Mouse (Mus musculus) ES-CJ7 (cell line): ENCODE data around the gene Sypl.

Experiments
- DNase-seq: peaks from one replicate; pipeline ENCODE4 v3.0.0; 2011; ENCODE audit warnings: low read depth, low spot score

Sypl gene

DNA sequence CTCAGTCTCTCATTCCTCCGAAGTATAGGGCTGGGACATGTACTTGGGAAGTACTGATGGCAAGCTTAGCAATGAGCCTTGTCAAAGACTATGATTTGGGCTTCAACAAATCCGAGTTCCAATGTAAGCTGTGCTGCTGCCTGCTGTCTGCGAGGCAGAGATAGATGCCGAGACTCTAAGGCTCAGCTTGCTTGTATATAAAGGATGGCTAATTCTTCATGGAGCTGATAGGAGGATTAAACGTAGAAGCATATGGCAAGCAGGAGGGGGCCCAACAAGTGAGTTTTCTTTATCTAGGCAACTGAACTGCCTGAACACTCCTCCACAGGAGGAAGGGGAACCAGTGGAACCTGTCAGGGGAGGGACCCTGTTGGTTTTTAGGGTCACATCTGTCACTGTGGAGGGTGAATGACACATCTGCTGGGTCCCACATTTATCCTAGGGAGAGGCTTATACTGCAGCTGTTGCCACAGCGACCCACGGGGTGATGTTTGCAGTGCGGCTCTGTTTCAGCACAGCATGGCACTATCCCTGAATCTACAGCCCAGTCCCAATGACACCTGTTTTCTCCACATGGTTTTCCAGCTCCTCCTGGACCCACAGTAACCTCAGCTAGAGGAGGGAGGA is 49.8 kb downstream of the Sypl start:
- no peak for DNase-seq

DNA sequence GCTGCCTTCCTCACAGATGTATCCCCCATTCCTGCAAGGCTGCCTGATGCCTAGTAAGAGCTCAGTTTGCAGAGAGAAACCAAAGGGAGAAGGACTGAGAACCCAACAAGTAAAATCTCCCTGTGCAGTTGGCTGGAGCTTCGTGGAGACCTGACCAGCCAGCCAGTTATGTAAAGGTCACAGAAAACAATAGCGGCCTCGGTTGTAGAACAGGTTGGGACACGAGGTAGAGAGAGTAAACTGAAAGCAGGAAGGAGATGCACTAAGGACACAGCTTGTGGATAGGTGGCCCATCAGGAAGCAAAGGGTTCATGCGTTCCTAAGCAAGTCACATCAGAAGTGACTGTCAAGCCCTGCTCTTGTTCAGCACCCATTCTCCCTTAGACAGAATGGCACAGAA is 52.2 kb downstream of the Sypl start:
- no peak for DNase-seq

DNA sequence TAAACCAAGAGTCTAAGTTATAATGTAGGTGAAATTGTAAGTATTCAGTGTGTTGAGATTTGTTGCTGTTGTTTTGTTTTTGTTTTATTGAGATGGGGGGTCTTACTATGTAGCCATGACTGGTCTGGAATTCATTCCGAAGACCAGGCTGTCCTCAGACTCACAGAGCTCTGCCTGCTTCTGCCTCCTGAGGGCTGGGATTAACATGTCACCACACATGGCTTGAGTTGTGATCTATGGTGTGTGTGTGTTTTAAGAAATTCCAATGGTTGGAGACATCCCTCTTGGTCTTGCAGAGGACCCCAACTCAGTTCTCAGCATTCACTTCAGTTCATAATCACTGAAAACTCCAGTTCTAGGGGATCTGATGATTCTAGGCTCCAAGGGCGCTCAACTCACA is 53.5 kb downstream of the Sypl start:
- no peak for DNase-seq

DNA sequence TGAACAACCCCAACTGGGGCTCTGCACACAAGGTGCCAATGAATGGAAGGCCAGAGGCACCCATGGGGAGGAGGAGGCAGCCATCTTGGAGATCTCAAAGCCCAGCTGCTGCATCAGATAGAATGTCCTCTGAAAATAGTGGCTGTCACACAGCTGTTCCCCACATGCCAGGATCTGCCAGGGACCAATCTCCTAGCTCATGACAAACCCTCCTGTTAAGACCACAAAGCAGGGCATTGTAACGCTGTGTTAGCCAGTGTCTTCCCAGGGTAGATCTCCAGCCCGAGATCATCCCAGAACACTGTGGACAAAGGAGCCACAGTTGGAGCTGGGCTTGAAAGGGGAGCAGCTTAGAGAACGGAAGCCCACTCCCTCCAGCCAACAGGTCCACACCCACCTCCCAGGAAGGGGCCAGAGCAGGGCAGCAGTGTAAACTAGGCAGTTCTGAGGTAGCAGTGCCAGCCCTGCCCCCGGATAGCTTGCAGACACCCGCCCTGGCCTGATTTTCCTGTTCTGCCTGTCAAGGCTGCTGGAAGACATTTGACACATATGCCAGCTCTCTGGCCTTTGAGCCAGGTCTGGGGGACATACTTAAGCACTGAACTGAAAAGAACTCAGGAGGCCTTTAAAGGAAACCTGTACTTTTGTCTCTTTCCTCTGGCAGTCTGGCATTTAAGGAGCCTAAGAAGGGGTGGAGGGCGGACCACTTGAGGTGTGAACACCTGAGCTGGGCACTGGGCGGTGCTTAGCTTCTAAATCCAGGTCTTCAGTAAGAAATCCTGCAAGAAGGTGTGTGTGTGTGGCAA is 54.8 kb downstream of the Sypl start:
- peak; percentile 15 for DNase-seq

DNA sequence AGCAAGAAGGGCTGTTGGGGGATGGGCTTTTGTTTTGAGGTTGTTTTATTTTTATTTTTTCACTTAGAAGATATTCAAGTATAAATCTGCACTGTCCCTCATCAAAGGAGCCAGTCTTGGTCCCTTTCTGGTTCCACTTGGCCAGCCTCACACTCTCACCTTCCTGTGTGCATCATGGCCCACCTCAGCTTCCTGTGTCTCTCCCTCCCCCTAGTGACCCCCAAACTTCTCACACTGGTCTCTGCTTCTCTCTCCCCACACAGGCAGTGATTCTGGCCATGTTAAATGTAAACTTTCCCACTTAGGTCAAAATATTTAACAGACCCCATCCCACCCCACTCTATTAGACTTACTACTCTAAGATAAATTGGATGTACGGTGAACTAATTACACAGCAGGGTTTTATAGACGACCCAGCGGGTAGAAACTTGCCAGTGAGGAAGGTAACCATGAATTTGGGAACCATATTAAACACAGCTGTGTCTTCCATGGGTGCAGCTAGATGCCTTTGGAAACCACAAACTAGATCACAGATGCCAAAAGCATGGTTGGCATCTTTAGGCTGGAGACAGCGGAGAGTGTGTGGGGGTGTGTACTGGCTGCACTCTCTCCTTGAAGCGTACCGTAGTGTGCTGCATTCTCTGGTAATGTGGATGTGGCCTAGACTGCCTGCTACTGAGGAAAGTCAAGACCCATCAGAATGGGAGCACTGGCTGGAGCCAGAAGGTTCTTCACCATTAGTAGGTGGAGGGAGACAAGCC is 55.7 kb downstream of the Sypl start:
- DNase-seq, result no peak

DNA sequence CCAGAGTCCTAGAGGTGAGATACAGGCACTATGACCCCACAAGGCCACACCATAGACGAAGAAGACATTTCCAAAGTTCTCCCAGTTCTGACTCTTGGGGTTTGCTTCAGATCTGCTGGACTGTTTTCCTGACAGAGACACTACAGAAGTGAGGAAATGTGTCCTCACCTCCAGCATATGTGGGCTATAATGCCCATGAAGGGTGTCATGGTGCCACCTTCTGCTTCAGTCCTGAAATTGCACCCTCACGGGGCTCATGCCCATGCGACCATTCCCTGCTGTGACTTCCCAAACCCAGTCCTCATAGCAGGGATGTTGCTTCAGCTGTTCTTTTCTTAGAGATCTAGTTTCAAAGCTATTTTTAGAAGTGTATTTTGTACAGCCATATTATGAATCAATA is 56.3 kb downstream of the Sypl start:
- DNase-seq, result peak; percentile 60

DNA sequence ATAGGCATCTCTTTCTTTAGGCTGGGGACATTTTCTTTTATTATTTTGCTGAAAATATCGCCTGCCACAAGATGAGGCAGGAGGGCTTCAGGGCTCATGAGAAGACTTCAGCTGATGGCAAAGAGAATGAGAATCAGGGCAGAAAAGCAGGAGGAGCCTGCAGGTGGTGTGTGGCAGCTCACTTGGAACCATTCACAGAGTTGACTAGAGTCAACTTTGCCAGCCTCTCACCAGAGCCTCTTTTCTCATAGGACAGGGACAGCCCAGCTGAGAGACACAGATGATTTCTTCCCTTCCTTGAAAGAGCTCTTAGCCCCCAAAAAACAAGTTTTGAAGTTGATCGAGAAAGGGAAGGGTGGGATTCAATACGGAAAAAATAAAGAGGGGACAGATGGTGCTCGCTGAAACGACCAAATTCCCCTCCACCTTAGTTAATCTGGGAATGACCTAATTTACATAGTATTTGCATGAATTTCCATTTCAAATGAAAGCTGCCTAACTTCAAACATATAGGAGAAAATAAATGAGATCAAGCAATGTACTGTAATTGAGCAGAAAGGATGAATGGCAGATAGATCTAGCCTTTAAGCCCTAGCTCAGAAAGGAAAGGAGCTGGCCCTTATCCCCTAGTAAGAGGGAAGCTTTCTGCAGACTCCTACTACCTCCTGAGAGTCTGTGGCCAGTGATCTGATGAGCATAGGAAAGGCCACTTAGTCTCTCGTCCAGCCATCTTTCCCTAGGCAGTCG is 60.5 kb downstream of the Sypl start:
- DNase-seq, result no peak

DNA sequence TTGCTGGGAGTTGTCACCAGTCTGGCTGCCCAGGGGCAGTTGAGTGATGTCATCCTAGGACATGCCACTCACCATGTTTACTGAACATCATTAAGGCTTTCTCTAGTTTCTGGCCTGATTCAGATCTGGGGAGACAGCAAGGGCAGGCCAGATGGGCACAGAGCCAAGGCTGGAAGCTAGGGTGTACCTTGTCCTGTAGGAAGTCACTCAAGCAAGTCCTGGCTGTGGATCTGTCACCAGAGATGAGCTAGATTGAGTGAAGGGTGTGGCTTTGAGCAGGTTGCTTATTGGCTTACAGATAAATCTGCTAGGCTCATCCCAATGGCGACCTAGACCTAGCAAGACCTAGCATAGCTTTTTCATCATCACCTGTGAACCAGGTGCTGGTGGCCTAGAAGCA is 61.4 kb downstream of the Sypl start:
- DNase-seq, result no peak

DNA sequence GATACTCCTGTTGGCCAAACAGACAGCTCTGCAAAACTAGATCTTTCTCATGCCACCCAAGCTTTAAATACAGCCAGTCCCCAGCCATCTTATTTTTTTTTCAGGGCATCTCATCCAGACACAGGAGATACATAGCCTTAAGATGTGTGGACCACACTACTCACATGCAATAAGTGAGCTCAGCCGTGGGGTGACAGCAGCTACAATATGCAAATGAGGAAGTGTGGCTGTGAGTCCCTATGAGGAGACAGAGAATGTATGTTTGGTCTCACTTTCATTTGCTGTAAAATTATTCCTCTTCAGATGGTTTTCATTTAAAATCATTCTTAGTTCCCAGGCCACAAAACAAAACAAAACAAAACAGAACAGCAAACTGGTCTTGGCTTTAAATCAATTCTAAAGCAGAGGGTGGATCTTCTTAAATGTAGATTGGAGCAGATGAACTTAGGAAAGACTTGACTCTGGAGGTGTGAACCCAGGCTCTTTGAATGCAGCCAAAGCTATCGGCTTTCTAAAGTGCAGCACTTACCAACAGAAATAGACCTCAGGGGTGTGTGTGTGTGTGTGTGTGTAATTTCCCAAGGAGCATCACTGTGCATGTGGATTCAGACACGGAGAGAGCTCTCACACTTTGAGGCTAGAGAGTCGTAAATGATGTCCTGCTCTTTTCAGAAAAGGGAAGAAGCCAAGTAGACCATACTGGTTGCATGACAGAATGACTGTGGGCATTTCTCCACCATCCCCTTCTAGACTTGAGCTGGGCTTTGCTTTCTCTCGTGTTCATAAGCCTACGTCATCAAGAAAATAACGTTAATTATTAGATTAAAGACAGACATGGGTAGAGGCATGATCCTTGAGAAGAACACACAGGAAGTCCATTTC is 63.4 kb downstream of the Sypl start:
- no peak for DNase-seq

DNA sequence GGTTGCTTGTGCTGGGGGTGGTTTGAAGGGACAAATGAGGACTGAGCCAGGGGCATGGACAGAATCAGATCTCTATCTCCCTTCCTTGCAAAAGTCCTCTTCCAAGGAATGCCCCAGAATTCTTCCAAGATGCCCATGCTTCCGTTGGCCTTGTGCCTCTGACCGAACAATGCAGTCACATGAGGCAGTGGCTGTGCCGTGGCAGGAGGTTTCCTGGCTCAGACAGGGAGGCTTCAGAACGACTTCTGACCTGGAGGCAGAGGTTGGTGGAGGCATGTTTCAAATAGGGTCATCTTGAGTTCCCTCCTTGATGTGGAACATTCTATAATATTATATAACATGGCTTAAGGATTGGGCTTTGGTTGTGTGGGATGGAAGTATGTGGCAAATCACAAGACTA is 64.9 kb downstream of the Sypl start:
- DNase-seq, result no peak

DNA sequence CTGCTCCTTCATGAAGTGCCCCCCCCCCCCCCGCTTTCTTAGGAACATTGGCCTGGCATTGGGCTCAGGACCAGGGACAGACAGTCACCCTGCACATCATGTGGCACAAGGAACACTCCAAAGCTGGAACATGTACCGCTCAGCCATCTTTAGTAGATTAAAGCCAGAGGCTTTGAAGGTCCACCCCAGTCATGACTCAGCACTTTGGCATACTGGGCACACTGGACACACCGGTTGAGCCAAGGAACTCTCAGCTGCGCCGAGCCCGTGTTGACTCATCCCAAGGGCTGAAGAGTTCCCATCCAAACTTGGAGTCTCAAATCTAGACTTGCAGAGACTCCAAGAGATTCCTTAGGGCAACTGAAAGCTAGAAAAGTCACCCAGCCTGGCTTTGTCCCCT is 66.3 kb downstream of the Sypl start:
- DNase-seq, result no peak

DNA sequence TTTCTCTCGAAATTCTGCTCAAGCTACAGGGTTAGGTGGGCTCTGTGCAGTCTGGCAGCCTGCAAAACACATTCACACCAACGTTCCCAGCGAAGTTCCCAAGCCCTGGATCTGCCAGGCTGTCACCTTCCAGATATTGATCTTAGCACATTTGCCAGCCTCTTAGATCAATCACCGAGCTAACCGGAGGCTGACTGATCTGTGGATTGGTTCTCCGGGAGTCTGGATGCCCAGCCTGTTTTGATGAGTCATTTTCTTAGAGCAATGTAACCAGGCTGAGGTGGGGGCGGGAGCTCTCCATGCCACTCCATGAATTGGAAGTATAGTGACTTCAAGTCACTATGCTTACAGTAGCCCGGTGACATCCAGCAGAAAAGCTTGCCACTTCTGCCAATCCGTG is 67.4 kb downstream of the Sypl start:
- DNase-seq, result no peak

DNA sequence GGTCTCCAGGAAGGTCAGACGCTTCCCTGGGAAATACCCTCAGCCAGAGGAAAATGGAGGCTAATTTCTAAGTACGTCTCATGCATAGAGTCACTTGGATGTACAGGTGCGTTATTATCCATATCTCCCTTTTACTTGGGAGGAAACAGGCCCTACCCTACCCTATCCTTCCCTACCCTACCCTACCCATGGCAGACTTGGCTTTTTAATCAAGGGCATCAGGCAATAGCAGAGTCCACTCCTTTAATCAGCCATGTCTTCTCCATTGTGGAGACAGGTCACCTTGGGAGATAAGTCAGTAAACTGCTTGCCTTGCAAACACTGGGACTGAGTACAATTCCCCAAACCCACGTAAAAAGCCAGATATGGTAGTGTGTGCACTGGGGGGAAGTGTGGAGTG is 68.1 kb downstream of the Sypl start:
- DNase-seq, result no peak

DNA sequence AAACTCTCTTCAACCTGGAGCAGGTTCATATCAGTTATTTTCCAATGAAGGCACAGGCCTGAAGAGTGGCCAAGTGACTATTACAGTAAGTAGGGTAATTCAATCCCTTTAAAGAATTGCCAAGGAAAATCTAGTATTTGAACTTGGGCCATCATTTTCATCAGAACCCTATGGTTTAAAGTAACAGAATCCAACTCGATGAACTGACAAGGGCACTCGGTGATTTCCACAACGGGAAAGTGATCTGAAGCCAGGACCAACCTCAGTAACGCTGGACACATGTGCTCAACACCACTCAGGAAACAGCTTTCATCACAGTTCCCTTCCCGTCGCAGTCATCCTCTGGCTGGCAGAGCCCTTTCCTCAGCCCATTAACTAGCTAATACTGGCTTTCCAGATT is 70.8 kb downstream of the Sypl start:
- DNase-seq, result no peak

DNA sequence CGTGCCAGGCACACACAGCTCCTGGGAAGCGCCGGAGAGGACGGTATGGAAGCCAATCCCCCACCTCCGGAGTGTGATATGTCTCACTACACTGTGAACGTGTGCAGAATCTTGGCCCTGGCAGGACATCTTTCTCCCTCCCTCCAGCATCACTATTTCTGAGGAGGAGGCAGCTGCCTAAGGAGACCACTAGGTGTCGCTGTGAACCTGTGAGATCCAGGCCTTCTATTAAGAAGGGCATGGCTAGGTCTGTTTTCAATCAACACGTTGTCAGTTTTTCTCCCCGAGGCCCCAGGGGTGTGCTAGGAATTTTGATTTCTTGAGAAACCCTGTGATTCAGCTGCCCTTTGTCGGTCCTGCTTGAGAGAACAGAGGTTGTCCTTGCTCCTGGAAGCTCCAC is 73.4 kb downstream of the Sypl start:
- DNase-seq, result peak; percentile 83

DNA sequence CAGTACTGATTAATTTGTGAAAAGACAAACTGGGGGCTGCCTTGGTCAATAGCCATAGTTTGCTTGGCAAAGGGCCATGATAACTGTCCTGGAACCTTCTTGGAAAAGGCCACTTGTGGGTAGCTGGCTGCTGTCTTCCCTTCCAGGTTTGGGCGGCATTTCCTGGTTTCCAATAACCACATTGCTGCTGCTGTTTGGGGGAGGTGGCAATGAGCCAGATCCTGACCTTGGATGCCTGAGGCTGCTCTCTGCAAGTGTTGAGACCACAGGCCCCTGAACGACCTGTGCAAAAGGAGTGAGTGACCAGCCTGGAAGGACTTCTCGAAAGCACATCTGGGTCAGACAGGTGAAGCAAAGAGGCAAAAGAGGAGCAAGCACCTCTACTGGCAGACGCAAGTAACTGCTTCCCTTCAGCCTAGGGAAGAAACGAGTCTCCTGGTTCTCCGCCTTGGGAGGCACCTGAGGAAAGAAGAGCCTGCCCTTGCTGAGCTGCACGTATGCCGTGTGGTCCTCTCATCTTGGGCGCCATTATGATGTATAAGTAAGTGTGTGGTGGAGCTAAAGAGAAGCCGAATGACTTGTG is 74.5 kb downstream of the Sypl start:
- DNase-seq, result peak; percentile 71

DNA sequence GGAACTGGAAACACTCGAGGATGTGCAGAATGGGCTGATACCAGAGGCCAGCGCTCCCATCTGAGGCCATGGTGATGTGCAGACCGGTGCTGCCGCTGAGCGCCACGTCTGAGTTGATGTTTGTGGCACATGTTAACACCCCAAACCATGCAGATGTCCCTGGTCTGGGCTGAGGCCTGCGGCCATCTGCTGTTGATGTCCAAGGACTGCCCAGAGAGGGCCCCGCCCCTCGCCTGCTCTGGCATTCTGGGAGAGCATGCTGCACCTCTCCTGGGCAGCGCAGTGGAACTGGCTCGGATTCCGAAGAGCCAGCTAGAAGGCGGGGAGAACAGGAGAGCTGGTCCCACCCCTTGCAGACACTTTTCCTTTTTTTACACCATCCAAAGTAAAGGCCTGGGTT is 75.0 kb downstream of the Sypl start:
- DNase-seq, result no peak
